Mouse (Mus musculus) lung, postnatal 0 days (tissue): ENCODE measurements around the gene Tmem56.

Experiments
- CTCF ChIP-seq: IDR thresholded peaks from 2 replicates; pipeline ENCODE4 v1.5.1; 2016; ENCODE audit warnings: antibody characterized with exemption, mild to moderate bottlenecking
- EP300 ChIP-seq: IDR thresholded peaks from 2 replicates; pipeline ENCODE4 v1.6.1; 2016; ENCODE audit warnings: antibody characterized with exemption, mild to moderate bottlenecking, control low read depth

DNA sequence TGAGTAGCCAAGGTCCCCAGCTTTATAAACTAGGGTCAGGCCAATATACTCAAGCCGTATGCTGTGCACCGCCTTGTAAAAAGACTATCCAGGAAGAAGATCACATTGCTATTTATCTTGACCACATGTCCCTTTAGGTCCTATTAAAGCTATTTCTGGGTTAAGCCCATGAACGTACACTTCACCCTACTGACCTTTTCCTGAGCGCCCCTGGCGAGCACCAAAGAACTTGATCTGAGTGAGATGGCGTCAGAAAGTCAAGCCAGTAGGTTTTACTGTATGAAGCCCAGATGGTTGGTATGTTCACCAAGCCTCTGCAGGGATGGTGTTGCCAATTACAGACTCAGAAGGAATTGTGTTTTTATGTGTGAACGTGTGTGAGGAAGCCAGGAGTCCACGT, 26.8 kb downstream of the Tmem56 start:
- TF ChIP-seq CTCF (no peak), EP300 (no peak)
